Mouse (Mus musculus): Measurements from ENCODE around the gene Slc2a12. TPM values are rescaled to one million over a fixed set of nuclear protein-coding genes. Genes with fewer than 3 reads are reported as not detected.
A peak's percentile ranks its signal among the peaks of the same experiment; 100 is the strongest.

Gene Slc2a12
- polyA plus RNA-seq, 1 experiment from 2014 or later: 3.0 TPM

DNA sequence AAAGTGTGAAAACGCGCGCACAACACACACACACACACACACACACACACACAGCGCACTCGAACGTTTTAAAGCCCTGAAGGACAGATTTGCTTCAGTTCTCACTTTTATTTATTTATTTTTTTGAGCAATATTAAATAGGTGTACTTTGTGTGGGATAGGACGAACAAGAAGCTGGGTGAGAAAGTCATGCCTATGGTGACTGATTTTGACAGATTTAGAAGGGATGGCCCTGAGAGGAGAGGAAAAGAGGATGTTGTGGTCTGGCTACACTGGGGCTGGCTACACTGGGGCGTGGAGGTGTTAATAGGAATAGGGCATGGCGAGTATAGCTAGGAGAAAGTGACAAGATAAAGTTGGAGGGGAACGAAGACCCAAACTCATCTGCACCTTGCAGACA lies 87.4 kb downstream of the Slc2a12 start:
- ATAC-seq (ENCODE audit: insufficient number of reproducible peaks, low FRiP score, low TSS enrichment, low read depth): no peak
- peak overlapping the region; percentile 96 for H3K4me3 ChIP-seq
- H3K4me1 ChIP-seq: peaks cover 20% of the 10 kb centered on the region
- H3K36me3 ChIP-seq: no peaks in the 10 kb centered on the region
- H3K27me3 ChIP-seq: no peaks in the 10 kb centered on the region
- H3K9ac ChIP-seq: peak overlapping the region; percentile 98
- H3K9me3 ChIP-seq: no peaks in the 10 kb centered on the region
- H3K4me2 ChIP-seq: peak overlapping the region; percentile 86
- WGBS: 61% methylated on average over 10 of the region's 10 CpGs
- H3K27ac ChIP-seq: no peak overlapping the region

DNA sequence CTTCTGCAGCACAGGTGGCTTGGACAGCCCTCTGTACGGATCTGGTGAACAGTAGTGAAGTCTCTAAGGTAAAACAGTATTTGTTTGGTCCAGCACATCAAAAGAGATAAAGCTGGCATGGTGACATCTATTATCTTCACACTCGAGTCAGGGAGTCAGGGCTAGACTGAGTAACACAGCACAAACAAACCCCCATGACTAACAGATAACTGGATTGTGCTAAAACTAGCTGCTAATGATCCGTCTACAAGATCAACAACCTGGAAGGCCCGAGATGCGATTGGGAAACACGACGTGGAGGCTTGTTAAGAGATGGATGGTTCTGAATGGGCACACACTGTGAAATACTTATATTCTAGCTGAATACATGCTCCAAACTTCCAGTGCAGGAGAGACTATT lies 101.1 kb downstream of the Slc2a12 start:
- Histone ChIP-seq H3K4me2 (no peak overlapping the region), H3K4me1 (no peaks in the 10 kb centered on the region), H3K9ac (no peak overlapping the region), H3K36me3 (no peaks in the 10 kb centered on the region), H3K27me3 (no peaks in the 10 kb centered on the region), H3K27ac (no peak overlapping the region), H3K4me3 (no peak overlapping the region), H3K9me3 (no peaks in the 10 kb centered on the region)
- no peak for ATAC-seq (ENCODE audit: insufficient number of reproducible peaks, low FRiP score, low TSS enrichment, low read depth)
- WGBS: 76% methylated on average over 7 of the region's 7 CpGs

DNA sequence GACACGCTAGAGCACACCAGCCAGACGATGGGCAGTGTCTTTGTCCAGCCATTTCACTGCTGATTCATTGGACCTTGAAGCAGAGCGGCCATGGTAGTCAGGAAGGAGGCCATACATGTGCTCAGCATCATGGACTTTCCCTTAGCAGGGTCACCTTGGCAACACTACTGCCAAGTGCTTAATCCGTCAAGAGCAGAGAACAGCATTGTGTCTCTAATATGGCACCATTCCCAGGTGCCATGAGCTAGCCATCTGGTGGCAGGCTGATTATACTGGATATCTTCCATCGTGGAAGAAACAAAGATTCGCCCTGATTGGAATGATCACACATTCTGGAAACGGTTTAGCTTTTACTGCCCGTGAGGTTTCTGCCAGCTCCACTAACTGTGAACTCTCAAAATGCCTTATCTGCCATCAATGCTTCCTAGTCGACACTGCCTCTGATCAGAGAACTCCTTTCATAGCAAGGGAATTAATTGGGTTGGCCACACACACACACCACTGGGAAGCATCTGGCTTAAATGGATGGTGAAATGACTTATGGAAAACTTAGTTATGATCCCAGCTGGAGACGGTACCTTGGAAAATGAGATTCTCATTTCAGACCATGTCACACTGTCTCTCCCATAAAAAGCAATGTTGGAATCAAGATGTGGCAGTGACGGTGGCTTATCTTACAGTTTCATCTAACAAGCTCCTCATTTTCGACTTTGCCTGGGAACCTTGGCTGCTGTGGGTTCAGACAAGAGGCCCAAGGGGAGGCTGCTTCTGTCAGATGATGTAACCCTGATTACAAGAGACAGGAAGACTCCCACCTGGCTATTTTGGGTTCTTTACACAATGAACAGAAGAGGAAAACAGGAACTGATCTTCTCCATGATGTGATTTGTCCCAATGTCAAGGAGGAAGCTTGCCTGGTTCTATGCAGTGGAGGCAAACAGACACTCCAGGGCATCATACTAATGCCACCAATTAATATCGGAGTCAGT lies 101.8 kb downstream of the Slc2a12 start:
- Histone ChIP-seq H3K27ac (no peak overlapping the region), H3K4me3 (no peak overlapping the region), H3K9ac (no peak overlapping the region), H3K9me3 (no peaks in the 10 kb centered on the region), H3K4me2 (no peak overlapping the region), H3K27me3 (no peaks in the 10 kb centered on the region), H3K36me3 (no peaks in the 10 kb centered on the region), H3K4me1 (no peaks in the 10 kb centered on the region)
- WGBS: 57% methylated on average over 13 of the region's 13 CpGs
- no peak for ATAC-seq (ENCODE audit: insufficient number of reproducible peaks, low FRiP score, low TSS enrichment, low read depth)

DNA sequence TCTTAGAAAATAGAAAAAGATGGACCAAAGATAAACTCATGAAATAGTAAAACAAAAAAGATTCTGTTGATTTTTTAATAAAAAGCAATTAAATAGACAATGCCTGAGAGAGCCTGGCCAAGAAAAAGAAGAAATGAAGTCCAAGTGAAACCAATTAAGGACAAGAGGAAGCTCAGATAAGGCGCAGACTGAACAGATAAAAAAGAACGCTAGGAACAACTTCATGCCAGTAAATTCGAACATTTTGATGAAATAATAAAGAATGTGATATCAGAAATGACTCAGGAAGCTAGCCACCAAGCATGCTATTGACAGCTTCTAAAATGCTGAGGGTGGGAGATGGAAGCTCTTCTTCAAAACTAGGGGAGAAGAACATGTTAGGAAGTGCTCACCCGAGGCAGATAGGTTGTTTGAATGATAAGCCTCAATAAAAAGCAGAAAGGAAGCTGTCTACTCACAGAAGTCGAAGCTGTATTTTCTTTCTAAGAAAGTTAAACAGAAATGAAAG lies 106.4 kb downstream of the Slc2a12 start:
- no peaks in the 10 kb centered on the region for H3K36me3 ChIP-seq
- H3K4me1 ChIP-seq: no peaks in the 10 kb centered on the region
- no peak overlapping the region for H3K4me2 ChIP-seq
- H3K4me3 ChIP-seq: no peak overlapping the region
- no peak overlapping the region for H3K9ac ChIP-seq
- no peak for ATAC-seq (ENCODE audit: insufficient number of reproducible peaks, low FRiP score, low TSS enrichment, low read depth)
- H3K9me3 ChIP-seq: no peaks in the 10 kb centered on the region
- H3K27ac ChIP-seq: no peak overlapping the region
- no peaks in the 10 kb centered on the region for H3K27me3 ChIP-seq
- WGBS: 66% methylated on average over 5 of the region's 5 CpGs

Small RNA genes lying within 50 kb of the gene (microRNA-seq; reads per million reads assigned to microRNA genes)
- gene Mir7663: 1.0 reads per million

Other genes starting within 250 kb of the Slc2a12 start
- 53.3 and 53.9 TPM in 2 replicates for gene Tbpl1, start 86.9 kb downstream of the Slc2a12 start, polyA plus RNA-seq (2015; fragmentation: Nextera tagmentation; extraction: Ambion mirVana)
- gene Tcf21, start 175.2 kb downstream of the Slc2a12 start, polyA plus RNA-seq (2015; fragmentation: Nextera tagmentation; extraction: Ambion mirVana): 0.14 and 0.19 TPM in 2 replicates

Measured in limb, embryonic 15.5 days (tissue).